Mouse (Mus musculus) forebrain, postnatal 0 days (tissue): ENCODE results near the gene Mzt1. TPM values are rescaled to one million over a fixed set of nuclear protein-coding genes. Genes with fewer than 3 reads are reported as not detected.

Experiments used
- ATAC-seq: fragments of 200-750 bp; cut with Nextera tagmentation; 2 replicates; pipeline ENCODE4 v1.8.0; 2017; ENCODE audit warnings: mild to moderate bottlenecking, moderate library complexity
- DNase-seq: peaks from one replicate; pipeline ENCODE4 v3.0.0-alpha.2; 2015
- H3K27ac ChIP-seq: fragments of 300-500 bp; sonication (generic); 2 replicates; pipeline ENCODE4 v1.5.1; 2014; ENCODE audit warnings: low read depth, mild to moderate bottlenecking, antibody characterized with exemption, low read length, moderate library complexity, mixed read lengths
- H3K27me3 ChIP-seq: fragments of 300-500 bp; sonication (generic); 2 replicates; pipeline ENCODE4 v1.6.1; 2014; ENCODE audit warnings: mild to moderate bottlenecking, low read length, mixed read lengths; ENCODE audit not compliant: insufficient read depth
- H3K36me3 ChIP-seq: fragments of 300-500 bp; sonication (generic); 2 replicates; pipeline ENCODE4 v1.6.1; 2014; ENCODE audit warnings: mild to moderate bottlenecking, moderate library complexity; ENCODE audit not compliant: insufficient read depth
- H3K4me1 ChIP-seq: fragments of 300-500 bp; sonication (generic); 2 replicates; pipeline ENCODE4 v1.6.1; 2014; ENCODE audit warnings: antibody characterized with exemption; ENCODE audit not compliant: insufficient read depth
- H3K4me2 ChIP-seq: fragments of 300-500 bp; sonication (generic); 2 replicates; pipeline ENCODE4 v1.6.1; 2014; ENCODE audit warnings: low read depth, mild to moderate bottlenecking, moderate library complexity
- H3K4me3 ChIP-seq: fragments of 300-500 bp; sonication (generic); 2 replicates; pipeline ENCODE4 v1.5.1; 2014; ENCODE audit warnings: low read depth, low read length, mixed read lengths
- H3K9ac ChIP-seq: fragments of 300-500 bp; sonication (generic); 2 replicates; pipeline ENCODE4 v1.6.1; 2014; ENCODE audit warnings: mild to moderate bottlenecking
- H3K9me3 ChIP-seq: fragments of 300-500 bp; sonication (generic); 2 replicates; pipeline ENCODE4 v1.6.1; 2016; ENCODE audit warnings: low read length
- CTCF ChIP-seq: sonication (generic); IDR thresholded peaks from 2 replicates; pipeline ENCODE4 v1.5.1; 2016; ENCODE audit warnings: antibody characterized with exemption, control low read depth, low read depth
- WGBS: fragments of 180-500 bp; shearing (Covaris S2); extraction: QIAGEN DNeasy Blood & Tissue Kit; methylation state at CpG from one replicate; pipeline ENCODE4 v1.1.7; 2014; 5-methylcytosine and 5-hydroxymethylcytosine counted together
- polyA plus RNA-seq: library from polyadenylated mRNA; unstranded; fragments of >200 nt; fragmentation: Nextera tagmentation; extraction: Ambion mirVana; gene quantifications from 2 replicates; pipeline ENCODE4 v1.2.1, GENCODE M21; 2015
- total RNA-seq: library from RNA; depleted of rRNA; stranded (reverse); fragments of >200 nt; gene quantifications from 2 replicates; pipeline ENCODE4 v1.2.3, GENCODE M21; 2014; rRNA removed

The Mzt1 gene
- 131 and 133 TPM in 2 replicates for total RNA-seq
- 104 and 114 TPM in 2 replicates for polyA plus RNA-seq

DNA sequence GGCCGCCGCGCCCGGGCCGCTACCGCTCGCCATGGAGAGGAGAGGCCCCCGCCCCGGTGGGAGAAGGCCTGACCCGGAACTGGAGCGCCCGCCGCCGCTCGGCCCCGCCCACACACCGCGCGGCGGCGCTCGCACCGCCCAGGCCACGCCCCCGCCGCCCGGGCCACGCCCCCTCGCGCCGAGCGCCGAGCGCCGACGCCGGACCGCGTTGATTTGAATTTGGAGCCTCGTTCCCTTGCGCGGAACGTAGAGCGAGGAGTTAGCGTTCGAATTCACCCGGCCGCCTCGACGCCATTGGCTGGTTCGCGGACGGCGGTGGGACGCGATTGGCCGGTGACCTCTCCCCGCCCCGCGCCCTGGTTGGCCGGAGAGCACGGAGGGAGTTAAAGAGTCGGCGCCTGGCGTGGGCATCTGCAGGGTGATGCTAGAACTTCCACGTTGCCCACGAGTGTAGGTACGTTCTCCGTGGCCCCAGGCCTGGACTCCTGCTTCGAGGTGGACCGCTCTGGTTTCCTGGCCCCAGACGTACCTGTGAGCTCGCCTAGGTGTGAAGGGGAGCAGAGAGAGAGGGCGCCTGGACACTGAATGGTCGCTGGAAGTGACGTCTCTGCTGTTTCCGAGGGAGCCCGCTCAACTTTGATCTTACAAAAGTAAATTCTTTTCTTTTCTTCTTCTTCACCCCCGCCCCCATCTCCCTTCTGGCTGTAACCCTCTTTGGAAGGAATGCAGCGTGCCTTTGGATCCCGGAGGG is at the start of gene Mzt1, which contains the start of gene Bora:
Mzt1 (minus strand) TSS at position 104 of the 751 bp plus-strand sequence.
Bora (plus strand) TSS at position 192 of the 751 bp plus-strand sequence.
- Histone ChIP-seq H3K4me2 (peak within 1 kb of the TSS; percentile 87), H3K4me3 (peak within 1 kb of the TSS; percentile 87), H3K4me1 (peaks cover 13% of the 10 kb centered on the region), H3K9ac (peak within 1 kb of the TSS; percentile 84), H3K27me3 (no peaks in the 10 kb centered on the region), H3K27ac (peak within 1 kb of the TSS; percentile 81), H3K36me3 (no peaks in the 10 kb centered on the region), H3K9me3 (no peaks in the 10 kb centered on the region)
- peak; percentile 96 for ATAC-seq
- DNase-seq = peak; percentile 93
- WGBS = under 1% methylated on average over 78 of the region's 81 CpGs
- TF ChIP-seq CTCF = no peak

DNA sequence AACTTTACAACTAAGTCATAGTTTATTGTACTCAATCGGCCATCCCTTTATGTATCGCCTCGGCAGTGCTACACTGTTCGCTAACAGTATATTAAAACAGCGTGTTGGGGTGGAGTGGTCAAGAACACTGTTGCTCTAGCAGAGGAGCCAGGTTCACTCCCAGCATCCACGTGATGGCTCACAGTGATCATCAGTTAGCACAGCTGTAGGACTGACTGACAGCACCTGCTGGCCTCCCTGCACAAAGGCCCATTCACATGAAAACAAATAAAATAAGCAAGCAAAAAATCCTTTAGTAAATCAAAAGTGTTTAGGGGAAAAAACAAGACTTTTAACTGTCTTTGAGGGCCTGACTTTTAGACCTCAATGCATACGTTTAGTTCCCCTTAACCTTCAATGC is 43.0 kb upstream of the Mzt1 start:
- Histone ChIP-seq H3K27ac (no peak overlapping the region), H3K9me3 (no peaks in the 10 kb centered on the region), H3K36me3 (peaks cover 62% of the 10 kb centered on the region), H3K9ac (no peak overlapping the region), H3K4me2 (no peak overlapping the region), H3K4me1 (no peaks in the 10 kb centered on the region), H3K27me3 (no peaks in the 10 kb centered on the region), H3K4me3 (no peak overlapping the region)
- ATAC-seq (no peak), DNase-seq (no peak)
- TF ChIP-seq CTCF = no peak
- WGBS = 93% methylated on average over 7 of the region's 7 CpGs

DNA sequence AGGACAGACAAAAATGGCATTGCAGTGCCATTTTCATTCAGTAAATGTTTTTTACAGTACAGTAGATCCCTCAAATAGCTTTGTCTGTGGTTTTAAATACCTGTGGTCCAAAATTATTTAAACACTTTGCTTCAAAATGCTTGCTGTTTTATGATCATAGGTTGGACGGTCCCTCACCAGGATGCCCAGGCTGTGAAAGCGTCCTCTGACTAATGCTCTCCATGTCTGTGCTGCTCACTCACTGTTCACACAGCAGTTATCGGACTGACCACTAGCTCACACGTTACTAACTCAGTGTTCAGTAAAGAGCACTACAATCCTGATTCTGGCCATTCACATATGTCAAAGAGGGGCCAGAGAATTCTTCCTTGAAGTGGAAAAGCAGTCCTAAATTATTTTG is 25.2 kb upstream of the Mzt1 start:
- Histone ChIP-seq H3K9ac (no peak overlapping the region), H3K36me3 (peaks cover 14% of the 10 kb centered on the region), H3K4me3 (no peak overlapping the region), H3K27me3 (no peaks in the 10 kb centered on the region), H3K9me3 (no peaks in the 10 kb centered on the region), H3K4me2 (no peak overlapping the region), H3K27ac (no peak overlapping the region), H3K4me1 (no peaks in the 10 kb centered on the region)
- no peak for TF ChIP-seq CTCF
- 91% methylated on average over 4 of the region's 4 CpGs for WGBS
- no peak for ATAC-seq
- DNase-seq = no peak

DNA sequence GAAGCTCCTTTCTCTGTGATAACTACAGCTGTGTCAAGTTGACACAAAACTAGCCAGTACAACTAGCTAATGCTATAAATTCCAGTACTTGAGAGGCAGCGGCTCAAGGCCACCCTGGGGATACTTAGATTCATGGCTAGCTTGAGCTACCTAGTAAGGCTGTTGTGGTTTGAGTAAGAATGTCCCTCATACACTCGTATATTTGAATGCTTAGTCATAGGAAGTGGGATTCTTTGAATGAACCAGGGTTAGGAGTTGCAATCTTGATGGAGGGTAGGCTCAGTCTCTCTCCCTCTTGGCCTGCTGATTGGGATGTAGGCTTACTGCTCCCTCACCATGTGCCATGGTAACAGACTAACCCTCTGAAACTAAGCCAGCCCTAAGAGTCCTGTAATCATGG is 17.2 kb upstream of the Mzt1 start:
- 94% methylated on average over 2 of the region's 2 CpGs for WGBS

DNA sequence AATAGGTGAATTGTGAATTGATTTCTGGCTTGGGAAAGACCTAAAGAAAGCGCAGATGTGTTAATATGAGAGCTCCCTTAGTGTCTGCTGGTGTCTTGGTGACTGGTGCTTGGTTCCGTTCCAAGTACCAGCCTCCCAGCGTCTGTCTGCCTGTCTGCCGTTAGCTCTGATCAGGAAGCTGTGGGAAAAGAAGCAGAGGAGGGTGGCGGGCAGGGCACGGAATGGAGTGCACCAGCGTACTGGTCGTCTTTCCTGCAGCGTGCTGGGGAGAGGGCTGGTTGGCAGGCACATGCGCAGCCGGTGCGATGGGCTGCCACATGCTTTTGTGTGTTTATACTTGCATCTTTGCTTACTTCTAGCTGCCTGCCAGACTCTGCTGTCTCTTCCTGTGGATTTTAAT is 14.7 kb upstream of the Mzt1 start:
- Histone ChIP-seq H3K4me3 (0 out of 2 replicates have a peak overlapping the region, but pooled peaks have one; percentile 9), H3K27ac (no peak overlapping the region), H3K4me2 (peak overlapping the region; percentile 33), H3K36me3 (no peaks in the 10 kb centered on the region), H3K27me3 (no peaks in the 10 kb centered on the region), H3K4me1 (no peaks in the 10 kb centered on the region), H3K9me3 (no peaks in the 10 kb centered on the region), H3K9ac (no peak overlapping the region)
- peak; percentile 42 for DNase-seq
- ATAC-seq = peak; percentile 77
- WGBS = 66% methylated on average over 12 of the region's 12 CpGs
- TF ChIP-seq CTCF = no peak

More for the DNA sequence above, 17.2 kb upstream of the Mzt1 start:
- no peaks in the 10 kb centered on the region for H3K9me3 ChIP-seq
- H3K9ac ChIP-seq = no peak overlapping the region
- H3K27me3 ChIP-seq = no peaks in the 10 kb centered on the region
- TF ChIP-seq CTCF = no peak
- ATAC-seq (no peak), DNase-seq (no peak)
- no peak overlapping the region for H3K27ac ChIP-seq
- H3K4me1 ChIP-seq = no peaks in the 10 kb centered on the region
- H3K4me3 ChIP-seq = no peak overlapping the region
- H3K36me3 ChIP-seq = no peaks in the 10 kb centered on the region
- H3K4me2 ChIP-seq = no peak overlapping the region

DNA sequence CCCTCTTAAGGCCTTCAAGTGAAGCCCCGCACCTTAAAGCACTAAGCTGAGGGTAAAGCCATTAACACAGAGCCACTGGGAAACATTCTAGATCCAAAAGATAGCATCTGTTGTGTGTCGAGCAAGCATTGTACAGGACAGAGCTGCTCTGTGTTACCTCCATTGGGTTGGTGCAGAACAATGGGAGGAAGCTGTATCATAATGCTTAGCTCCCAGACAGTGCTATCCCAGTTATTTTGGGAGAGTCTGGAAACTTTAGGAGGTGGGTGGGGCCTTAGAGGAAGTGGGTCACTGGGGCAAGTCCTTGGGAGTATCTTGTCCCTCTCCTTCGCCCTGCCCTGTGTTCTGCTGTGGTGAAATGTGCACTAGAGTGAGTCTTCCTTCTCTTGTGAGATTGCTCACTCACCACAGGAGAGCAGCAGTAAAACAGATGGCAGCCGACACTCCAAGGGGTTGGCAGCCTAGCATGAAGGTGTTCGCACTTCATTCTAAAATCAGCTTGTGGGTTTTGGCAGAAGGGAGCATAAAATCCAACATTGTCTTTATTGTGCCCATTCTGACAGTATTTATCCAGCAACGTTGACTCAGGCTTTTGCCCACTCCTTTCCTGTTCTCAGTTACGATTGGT is 13.1 kb upstream of the Mzt1 start:
- Histone ChIP-seq H3K9me3 (no peaks in the 10 kb centered on the region), H3K4me3 (no peak overlapping the region), H3K27ac (no peak overlapping the region), H3K36me3 (no peaks in the 10 kb centered on the region), H3K27me3 (no peaks in the 10 kb centered on the region), H3K4me1 (no peaks in the 10 kb centered on the region), H3K4me2 (no peak overlapping the region), H3K9ac (no peak overlapping the region)
- DNase-seq (no peak), ATAC-seq (no peak; the same call in 1 of the 2 replicates)
- TF ChIP-seq CTCF = no peak
- WGBS = 75% methylated on average over 7 of the region's 7 CpGs

DNA sequence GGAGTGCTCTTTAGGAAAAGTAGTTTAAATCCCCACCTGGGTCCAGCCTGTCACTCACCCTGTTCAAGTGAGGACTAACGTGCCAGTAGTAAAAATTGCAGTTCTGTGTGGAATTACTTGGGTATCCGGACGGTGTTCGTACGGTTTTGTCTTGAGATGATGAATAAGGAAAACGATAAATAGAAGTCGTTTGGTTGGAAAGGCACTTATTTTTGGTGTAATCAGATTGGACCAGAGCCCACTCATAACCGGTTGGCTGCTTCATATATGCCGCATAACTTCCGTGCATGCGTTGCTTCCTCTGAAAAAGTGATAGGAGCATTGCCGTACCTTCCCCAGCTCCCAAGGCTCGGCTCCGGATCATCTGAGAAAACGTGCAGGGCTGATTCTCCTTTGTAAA is 848 bp upstream of the Mzt1 start:
- peak; percentile 39 for DNase-seq
- WGBS = under 1% methylated on average over 15 of the region's 15 CpGs
- H3K27ac ChIP-seq = no peak overlapping the region

More for the DNA sequence above, 848 bp upstream of the Mzt1 start:
- Histone ChIP-seq H3K4me2 (peak overlapping the region; percentile 87), H3K4me3 (peak overlapping the region; percentile 87), H3K36me3 (no peaks in the 10 kb centered on the region), H3K9ac (no peak overlapping the region; the same call in 1 of the 2 replicates), H3K4me1 (peaks cover 13% of the 10 kb centered on the region), H3K9me3 (no peaks in the 10 kb centered on the region), H3K27me3 (no peaks in the 10 kb centered on the region)
- no peak for ATAC-seq
- no peak for TF ChIP-seq CTCF
